Comparison of ENCODE assay signal across 16 mouse cellular contexts in genomic region chr7:108993881-108994291, GRCm38 (mm10). TPM values are rescaled to one million over a fixed set of nuclear protein-coding genes. Genes with fewer than 3 reads are reported as not detected.
DNase-seq lines count a peak whose midpoint lies in the region; ATAC-seq lines count a peak whose summit lies in the region.
"Had no signal": no experiment of that assay in that cellular context is flagged by ENCODE, and none has a peak within 500 bp of the region (broad histone marks: within the 10 kb centered on the region; RNA-seq: fewer than 3 reads in every experiment).

No protein-coding gene starts in this region.

- no peak overlapping the region for H3K4me3 ChIP-seq in heart, embryonic 12.5 days
- H3K4me3 ChIP-seq in lung, embryonic 15.5 days: no peak overlapping the region
- H3K4me3 ChIP-seq: forebrain, embryonic 15.5 days; limb, embryonic 15.5 days; megakaryocyte, embryonic 14.5 days had no signal

- H3K27ac ChIP-seq in heart, embryonic 12.5 days (ENCODE audit: poor library complexity, severe bottlenecking): no peak overlapping the region
- H3K27ac ChIP-seq in lung, embryonic 15.5 days: peak overlapping the region; percentile 31; the same call in 1 of the 2 replicates
- H3K27ac ChIP-seq: forebrain, embryonic 15.5 days; limb, embryonic 15.5 days had no signal

- no peaks in the 10 kb centered on the region for H3K4me1 ChIP-seq in heart, embryonic 12.5 days (replicated peaks)
- peaks cover 3% of the 10 kb centered on the region; the same call in 1 of the 2 replicates for H3K4me1 ChIP-seq in lung, embryonic 15.5 days
- H3K4me1 ChIP-seq: forebrain, embryonic 15.5 days; limb, embryonic 15.5 days; megakaryocyte, embryonic 14.5 days had no signal

- H3K4me2 ChIP-seq in heart, embryonic 12.5 days: no peak overlapping the region
- no peak overlapping the region for H3K4me2 ChIP-seq in lung, embryonic 15.5 days
- H3K4me2 ChIP-seq: forebrain, embryonic 15.5 days; limb, embryonic 15.5 days had no signal

- 83% methylated on average over 3 of the region's 3 CpGs for WGBS in heart, embryonic 12.5 days
- 81% methylated on average over 3 of the region's 3 CpGs for WGBS in lung, embryonic 15.5 days

- H3K27me3 ChIP-seq in heart, embryonic 12.5 days (replicated peaks): no peaks in the 10 kb centered on the region
- no peaks in the 10 kb centered on the region for H3K27me3 ChIP-seq in lung, embryonic 15.5 days
- H3K27me3 ChIP-seq: forebrain, embryonic 15.5 days; limb, embryonic 15.5 days had no signal

- H3K36me3 ChIP-seq in heart, embryonic 12.5 days: no peaks in the 10 kb centered on the region
- no peaks in the 10 kb centered on the region for H3K36me3 ChIP-seq in lung, embryonic 15.5 days
- H3K36me3 ChIP-seq: forebrain, embryonic 15.5 days; limb, embryonic 15.5 days had no signal

- H3K9ac ChIP-seq in heart, embryonic 12.5 days: no peak overlapping the region
- H3K9ac ChIP-seq in lung, embryonic 15.5 days: no peak overlapping the region
- H3K9ac ChIP-seq: forebrain, embryonic 15.5 days; limb, embryonic 15.5 days; liver, postnatal 0 days had no signal

- peak; percentile 20 for DNase-seq in adrenal gland, adult 2 months
- no peak for DNase-seq in adrenal gland, postnatal 4 days (ENCODE audit: low spot score in 2 of 2)
- DNase-seq in heart, adult 18-20 months: peak; percentile 36 to 63
- DNase-seq in lung, postnatal 10 days: no peak
- DNase-seq in gastrocnemius, adult 8-10 months (ENCODE audit: low spot score in 2 of 2): peak; percentile 18 to 19
- DNase-seq: cerebellum, adult 9-10 months; embryo, embryonic 11 days; liver, postnatal 0 days; right cerebral cortex, adult 18-20 months had no signal

- no peaks in the 10 kb centered on the region for H3K9me3 ChIP-seq in heart, embryonic 12.5 days (replicated peaks)
- H3K9me3 ChIP-seq in lung, embryonic 15.5 days: no peaks in the 10 kb centered on the region
- H3K9me3 ChIP-seq: forebrain, embryonic 15.5 days; limb, embryonic 15.5 days; megakaryocyte, embryonic 14.5 days had no signal

- ATAC-seq in heart, embryonic 12.5 days (ENCODE audit: insufficient number of reproducible peaks, low FRiP score): no peak
- no peak for ATAC-seq in lung, embryonic 15.5 days (ENCODE audit: borderline replicate concordance, extremely low read depth, low FRiP score, low TSS enrichment)
- no peak for ATAC-seq in erythroblast, adult 5-6 weeks (replicated peaks; ENCODE audit: low FRiP score, poor library complexity, severe bottlenecking)
- ATAC-seq: forebrain, embryonic 15.5 days; liver, postnatal 0 days; midbrain, embryonic 16.5 days had no signal

RNA-seq across cellular contexts. Expression of gene Tub, which starts 43.7 kb away (rescaled TPM):
- total RNA-seq in adrenal gland, adult 2 months (2021): 10 to 100 TPM; 25.9 to 41.5 TPM
- 13.1 and 26.2 TPM in 2 replicates for polyA plus RNA-seq in adrenal gland, adult 2 months (2012; rRNA removed)
- 10 to 100 TPM; 44.9 to 48.1 TPM for total RNA-seq in adrenal gland, postnatal 4 days (2021)
- total RNA-seq in heart, adult 18-20 months (2021): under 1 TPM; 0.35 to 0.41 TPM
- polyA plus RNA-seq in heart, embryonic 12.5 days (2016; fragmentation: Nextera tagmentation; extraction: Ambion mirVana): 0.54 and 0.61 TPM in 2 replicates
- polyA plus RNA-seq in lung, embryonic 15.5 days (2015; fragmentation: Nextera tagmentation; extraction: Ambion mirVana): 1.5 and 1.8 TPM in 2 replicates
- total RNA-seq in gastrocnemius, adult 8-10 months (2022): under 1 TPM; 0.24 to 0.52 (median 0.31) TPM
- total RNA-seq in erythroblast, adult 5-6 weeks (2015; ENCODE audit: low replicate concordance): not detected in 2 replicates
- total RNA-seq in erythroblast, adult 5-6 weeks (2017; ENCODE audit: low replicate concordance): not detected in 2 replicates
- polyA plus RNA-seq: liver, postnatal 0 days had no signal

RNA-seq across cellular contexts. Expression of gene Eif3f, which starts 59.7 kb away (rescaled TPM):
- total RNA-seq in adrenal gland, adult 2 months (2021): 100 to 1,000 TPM; 118 to 158 TPM
- polyA plus RNA-seq in adrenal gland, adult 2 months (2012; rRNA removed): 634 and 641 TPM in 2 replicates
- 100 to 1,000 TPM; 246 to 249 TPM for total RNA-seq in adrenal gland, postnatal 4 days (2021)
- 10 to 100 TPM; 88.1 to 95.2 TPM for total RNA-seq in heart, adult 18-20 months (2021)
- 50.3 and 52.1 TPM in 2 replicates for polyA plus RNA-seq in heart, embryonic 12.5 days (2016; fragmentation: Nextera tagmentation; extraction: Ambion mirVana)
- polyA plus RNA-seq in lung, embryonic 15.5 days (2015; fragmentation: Nextera tagmentation; extraction: Ambion mirVana): 86.6 and 87.6 TPM in 2 replicates
- total RNA-seq in gastrocnemius, adult 8-10 months (2022): 100 to 1,000 TPM; 111 to 136 (median 121) TPM
- 51.3 and 67.7 TPM in 2 replicates for total RNA-seq in erythroblast, adult 5-6 weeks (2015; ENCODE audit: low replicate concordance)
- total RNA-seq in erythroblast, adult 5-6 weeks (2017; ENCODE audit: low replicate concordance): 19.4 and 26.1 TPM in 2 replicates

Comparison
In these comparisons a context has a peak if more than half of its experiments do, and no peak if none do; other contexts are left out.
1. DNase-seq: peak in adrenal gland, adult 2 months (single experiment), heart, adult 18-20 months (2 of 2) and gastrocnemius, adult 8-10 months (2 of 2); none in adrenal gland, postnatal 4 days (0 of 2) and lung, postnatal 10 days (single experiment).
2. RNA of gene Tub, which starts 43.7 kb away (total RNA-seq): 44.9 to 48.1 TPM in adrenal gland, postnatal 4 days and 25.9 to 41.5 TPM in adrenal gland, adult 2 months; 0.35 to 0.41 TPM in heart, adult 18-20 months, 0.24 to 0.52 TPM in gastrocnemius, adult 8-10 months and not detected in erythroblast, adult 5-6 weeks; every median in the first group is over 10 times any median in the second.